Mouse (Mus musculus) cerebellum, adult 18-20 months (tissue): ENCODE measurements around the gene Slc10a7.

Experiments
- DNase-seq, 2 experiments: peaks; one replicate each; pipeline ENCODE4 v3.0.0; 2021

Gene Slc10a7

GRCm38 (mm10) chr8:78626632-78627031 is 117.5 kb downstream of the Slc10a7 start:
- no peak for DNase-seq

GRCm38 (mm10) chr8:78627793-78628192 is 118.6 kb downstream of the Slc10a7 start:
- no peak for DNase-seq

GRCm38 (mm10) chr8:78630414-78631164 is 121.4 kb downstream of the Slc10a7 start:
- DNase-seq: no peak

- DNase-seq: no peak
Observed at GRCm38 (mm10) chr8:78633012-78633411, 123.9 kb downstream of the Slc10a7 start.

- no peak for DNase-seq
Observed at GRCm38 (mm10) chr8:78634018-78634417, 124.9 kb downstream of the Slc10a7 start.

GRCm38 (mm10) chr8:78634523-78635240 is 125.5 kb downstream of the Slc10a7 start:
- no peak for DNase-seq

GRCm38 (mm10) chr8:78635241-78635771 is 126.2 kb downstream of the Slc10a7 start:
- DNase-seq: no peak

GRCm38 (mm10) chr8:78641919-78642318 is 132.8 kb downstream of the Slc10a7 start:
- DNase-seq: no peak

GRCm38 (mm10) chr8:78642376-78642775 is 133.2 kb downstream of the Slc10a7 start:
- DNase-seq: no peak

GRCm38 (mm10) chr8:78647000-78647656 is 138.0 kb downstream of the Slc10a7 start:
- no peak for DNase-seq

- no peak for DNase-seq
Observed at GRCm38 (mm10) chr8:78647846-78648245, 138.7 kb downstream of the Slc10a7 start.

- DNase-seq: peak; percentile 51 to 59
Observed at GRCm38 (mm10) chr8:78648918-78649317, 139.8 kb downstream of the Slc10a7 start.

GRCm38 (mm10) chr8:78651670-78652069 is 142.5 kb downstream of the Slc10a7 start:
- DNase-seq: no peak

- no peak for DNase-seq
Observed at GRCm38 (mm10) chr8:78655351-78656045, 146.4 kb downstream of the Slc10a7 start.

- DNase-seq: peak; percentile 48 to 55
Observed at GRCm38 (mm10) chr8:78656700-78657370, 147.7 kb downstream of the Slc10a7 start.

GRCm38 (mm10) chr8:78658172-78658571 is 149.0 kb downstream of the Slc10a7 start:
- no peak for DNase-seq

- DNase-seq: no peak
Observed at GRCm38 (mm10) chr8:78659617-78660187, 150.6 kb downstream of the Slc10a7 start.

GRCm38 (mm10) chr8:78664306-78664940 is 155.3 kb downstream of the Slc10a7 start:
- DNase-seq: peak; percentile 45

GRCm38 (mm10) chr8:78667399-78667798 is 158.3 kb downstream of the Slc10a7 start:
- no peak for DNase-seq

- DNase-seq: no peak
Observed at GRCm38 (mm10) chr8:78668206-78668605, 159.1 kb downstream of the Slc10a7 start.

GRCm38 (mm10) chr8:78670241-78670640 is 161.1 kb downstream of the Slc10a7 start:
- DNase-seq: no peak
